Mouse (Mus musculus) midbrain, embryonic 15.5 days (tissue): Measurements from ENCODE around the gene Zbtb46. TPM values are rescaled to one million over a fixed set of nuclear protein-coding genes. Genes with fewer than 3 reads are reported as not detected.

Experiments
- ATAC-seq: fragments of 200-750 bp; cut with Nextera tagmentation; replicated peaks from 2 replicates; pipeline ENCODE4 v1.8.0; 2017; ENCODE audit warnings: moderate TSS enrichment
- H3K27ac ChIP-seq: fragments of 300-500 bp; sonication (generic); 2 replicates; pipeline ENCODE4 v1.5.1; 2015; ENCODE audit warnings: mild to moderate bottlenecking, inconsistent platforms
- H3K27me3 ChIP-seq: fragments of 300-500 bp; sonication (generic); replicated peaks from 2 replicates; pipeline ENCODE4 v1.6.1; 2015; ENCODE audit warnings: inconsistent platforms
- H3K36me3 ChIP-seq: fragments of 300-500 bp; sonication (generic); replicated peaks from 2 replicates; pipeline ENCODE4 v1.6.1; 2015; ENCODE audit warnings: inconsistent platforms
- H3K4me1 ChIP-seq: fragments of 300-500 bp; sonication (generic); 2 replicates; pipeline ENCODE4 v1.6.1; 2015; ENCODE audit warnings: inconsistent platforms
- H3K4me2 ChIP-seq: fragments of 300-500 bp; sonication (generic); 2 replicates; pipeline ENCODE4 v1.6.1; 2015; ENCODE audit warnings: inconsistent platforms, mild to moderate bottlenecking, moderate library complexity
- H3K4me3 ChIP-seq: fragments of 300-500 bp; sonication (generic); 2 replicates; pipeline ENCODE4 v1.5.1; 2015; ENCODE audit warnings: mild to moderate bottlenecking, inconsistent platforms
- H3K9ac ChIP-seq: fragments of 300-500 bp; sonication (generic); 2 replicates; pipeline ENCODE4 v1.6.1; 2015; ENCODE audit warnings: mild to moderate bottlenecking, inconsistent platforms
- H3K9me3 ChIP-seq: fragments of 300-500 bp; sonication (generic); 2 replicates; pipeline ENCODE4 v1.6.1; 2016; ENCODE audit warnings: inconsistent platforms
- WGBS: fragments of 180-500 bp; shearing (Covaris S2); methylation state at CpG from one replicate; pipeline ENCODE4 v1.1.7; 2015; ENCODE audit warnings: mixed read lengths; 5-methylcytosine and 5-hydroxymethylcytosine counted together
- polyA plus RNA-seq: library from polyadenylated mRNA; unstranded; fragments of >200 nt; fragmentation: Nextera tagmentation; extraction: Ambion mirVana; gene quantifications from 2 replicates; pipeline ENCODE4 v1.2.1, GENCODE M21; 2015

The Zbtb46 gene
- polyA plus RNA-seq, 1 experiment from 2014 or later, result 26.0 TPM

GRCm38 (mm10) chr2:181420903-181421638, 38.2 kb downstream of the Zbtb46 start:
- Histone ChIP-seq H3K27ac (no peak overlapping the region), H3K36me3 (peaks cover 12% of the 10 kb centered on the region), H3K27me3 (no peaks in the 10 kb centered on the region), H3K9ac (no peak overlapping the region), H3K4me3 (no peak overlapping the region), H3K4me1 (no peaks in the 10 kb centered on the region), H3K4me2 (no peak overlapping the region), H3K9me3 (no peaks in the 10 kb centered on the region)
- no peak for ATAC-seq
- WGBS, result 85% methylated on average over 4 of the region's 4 CpGs

- Histone ChIP-seq H3K9me3 (no peaks in the 10 kb centered on the region), H3K9ac (no peak overlapping the region), H3K36me3 (peaks cover 12% of the 10 kb centered on the region), H3K27me3 (no peaks in the 10 kb centered on the region), H3K27ac (no peak overlapping the region), H3K4me3 (no peak overlapping the region), H3K4me2 (no peak overlapping the region), H3K4me1 (no peaks in the 10 kb centered on the region)
- ATAC-seq, result no peak
- WGBS, result 79% methylated on average over 4 of the region's 4 CpGs
Measured at GRCm38 (mm10) chr2:181420426-181420825, 38.8 kb downstream of the Zbtb46 start.

DNA sequence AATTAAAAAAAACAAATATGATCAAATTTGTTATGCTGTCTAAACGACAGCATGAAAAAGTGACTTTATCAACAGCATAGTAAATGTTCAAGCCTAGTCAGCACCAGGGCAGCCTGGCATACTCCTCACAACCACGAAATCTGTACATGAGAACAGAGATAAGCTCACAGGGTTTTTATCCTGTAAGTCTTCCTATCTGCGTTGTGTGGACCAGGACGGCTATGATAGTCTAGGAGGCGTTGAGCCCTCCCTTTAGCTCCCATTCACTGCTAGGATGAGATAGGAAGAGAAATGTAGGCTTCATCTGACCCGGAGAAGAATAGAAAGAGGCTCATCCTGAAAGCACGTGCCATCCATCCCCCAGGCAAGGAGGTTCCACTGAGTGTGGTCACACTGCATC, 39.9 kb downstream of the Zbtb46 start:
- no peak for ATAC-seq

GRCm38 (mm10) chr2:181415945-181416344, 43.3 kb downstream of the Zbtb46 start:
- Histone ChIP-seq H3K9me3 (no peaks in the 10 kb centered on the region), H3K27ac (no peak overlapping the region), H3K4me3 (no peak overlapping the region), H3K9ac (no peak overlapping the region), H3K4me2 (no peak overlapping the region), H3K36me3 (no peaks in the 10 kb centered on the region), H3K4me1 (0 out of 2 replicates have a peak, but pooled peaks cover under 1% of the 10 kb centered on the region), H3K27me3 (no peaks in the 10 kb centered on the region)
- 58% methylated on average over 3 of the region's 3 CpGs for WGBS
- ATAC-seq, result no peak

More for the DNA sequence above, 39.9 kb downstream of the Zbtb46 start:
- Histone ChIP-seq H3K27ac (no peak overlapping the region), H3K9ac (no peak overlapping the region), H3K4me3 (no peak overlapping the region), H3K9me3 (no peaks in the 10 kb centered on the region), H3K36me3 (peaks cover 12% of the 10 kb centered on the region), H3K27me3 (no peaks in the 10 kb centered on the region), H3K4me2 (no peak overlapping the region), H3K4me1 (no peaks in the 10 kb centered on the region)
- 76% methylated on average over 7 of the region's 7 CpGs for WGBS

DNA sequence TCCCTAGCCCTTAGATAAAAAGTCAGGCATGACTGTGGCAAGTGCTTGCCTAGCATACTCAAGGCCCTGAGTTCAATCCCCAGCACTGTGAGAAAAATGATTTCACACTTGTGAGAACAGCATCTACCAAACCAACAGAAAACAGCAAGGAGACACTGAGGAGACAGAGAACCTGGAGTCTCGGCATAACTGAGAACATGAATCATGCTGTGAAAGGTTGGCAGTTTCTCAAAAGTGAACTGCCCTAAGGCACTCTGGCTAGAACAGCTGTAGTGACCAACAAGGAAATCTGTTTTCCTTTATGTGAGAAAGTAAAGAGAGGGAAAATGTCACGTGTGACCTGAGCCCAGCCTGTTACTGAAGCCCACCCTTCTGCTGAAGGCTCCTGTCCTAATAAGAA, 46.1 kb downstream of the Zbtb46 start:
- Histone ChIP-seq H3K4me2 (no peak overlapping the region), H3K36me3 (no peaks in the 10 kb centered on the region), H3K4me3 (no peak overlapping the region), H3K9me3 (no peaks in the 10 kb centered on the region), H3K4me1 (0 out of 2 replicates have a peak, but pooled peaks cover 3% of the 10 kb centered on the region), H3K9ac (no peak overlapping the region), H3K27ac (no peak overlapping the region), H3K27me3 (no peaks in the 10 kb centered on the region)
- ATAC-seq, result no peak
- WGBS, result 65% methylated on average over 2 of the region's 2 CpGs

- 0 out of 2 replicates have a peak, but pooled peaks cover 3% of the 10 kb centered on the region for H3K4me1 ChIP-seq
- H3K9me3 ChIP-seq, result no peaks in the 10 kb centered on the region
- peak overlapping the region; percentile 2; the same call in 1 of the 2 replicates for H3K27ac ChIP-seq
- no peak overlapping the region for H3K9ac ChIP-seq
- no peak overlapping the region for H3K4me2 ChIP-seq
- peak; percentile 37; the same call in 1 of the 2 replicates for ATAC-seq
- H3K4me3 ChIP-seq, result no peak overlapping the region
- no peaks in the 10 kb centered on the region for H3K36me3 ChIP-seq
- 31% methylated on average over 4 of the region's 4 CpGs for WGBS
- H3K27me3 ChIP-seq, result no peaks in the 10 kb centered on the region
Measured at GRCm38 (mm10) chr2:181410760-181411473, 48.3 kb downstream of the Zbtb46 start.

GRCm38 (mm10) chr2:181409643-181410042, 49.6 kb downstream of the Zbtb46 start:
- no peaks in the 10 kb centered on the region for H3K9me3 ChIP-seq
- no peak for ATAC-seq
- no peak overlapping the region for H3K4me3 ChIP-seq
- H3K27me3 ChIP-seq, result no peaks in the 10 kb centered on the region
- no peak overlapping the region for H3K4me2 ChIP-seq
- WGBS, result 87% methylated on average over 7 of the region's 7 CpGs
- no peak overlapping the region for H3K27ac ChIP-seq
- no peak overlapping the region for H3K9ac ChIP-seq
- no peaks in the 10 kb centered on the region for H3K36me3 ChIP-seq
- 0 out of 2 replicates have a peak, but pooled peaks cover 3% of the 10 kb centered on the region for H3K4me1 ChIP-seq

- WGBS, result 91% methylated on average over 3 of the region's 3 CpGs
- Histone ChIP-seq H3K9me3 (no peaks in the 10 kb centered on the region), H3K36me3 (no peaks in the 10 kb centered on the region), H3K4me2 (no peak overlapping the region), H3K9ac (no peak overlapping the region), H3K27me3 (no peaks in the 10 kb centered on the region), H3K4me3 (no peak overlapping the region), H3K4me1 (no peaks in the 10 kb centered on the region; the same call in 1 of the 2 replicates), H3K27ac (no peak overlapping the region)
- ATAC-seq, result no peak
Measured at GRCm38 (mm10) chr2:181403722-181404121, 55.5 kb downstream of the Zbtb46 start.

DNA sequence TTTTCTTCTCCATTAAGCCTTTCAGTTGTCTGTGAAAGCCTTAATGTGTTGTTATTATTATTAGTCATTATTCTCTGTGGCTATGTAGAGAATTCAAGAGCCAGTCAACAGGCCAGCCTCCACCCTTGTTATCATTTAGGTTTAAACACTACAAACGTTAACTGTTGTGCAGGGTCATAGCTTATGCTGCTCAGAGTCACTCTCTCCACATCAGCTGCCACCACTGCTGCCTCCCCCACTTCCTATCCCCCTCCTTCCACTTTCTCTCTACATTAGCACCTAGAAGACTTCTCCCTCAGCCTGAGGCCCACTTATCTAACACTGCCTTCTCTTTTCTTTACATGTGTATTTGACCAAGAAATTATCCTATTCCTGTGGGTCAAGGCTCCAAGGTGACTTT, 57.7 kb downstream of the Zbtb46 start:
- Histone ChIP-seq H3K4me3 (no peak overlapping the region), H3K36me3 (no peaks in the 10 kb centered on the region), H3K9ac (no peak overlapping the region), H3K27me3 (no peaks in the 10 kb centered on the region), H3K4me2 (no peak overlapping the region), H3K9me3 (no peaks in the 10 kb centered on the region), H3K27ac (no peak overlapping the region), H3K4me1 (no peaks in the 10 kb centered on the region; the same call in 1 of the 2 replicates)
- 18% methylated on average over 1 of the region's 1 CpGs for WGBS
- ATAC-seq, result no peak

DNA sequence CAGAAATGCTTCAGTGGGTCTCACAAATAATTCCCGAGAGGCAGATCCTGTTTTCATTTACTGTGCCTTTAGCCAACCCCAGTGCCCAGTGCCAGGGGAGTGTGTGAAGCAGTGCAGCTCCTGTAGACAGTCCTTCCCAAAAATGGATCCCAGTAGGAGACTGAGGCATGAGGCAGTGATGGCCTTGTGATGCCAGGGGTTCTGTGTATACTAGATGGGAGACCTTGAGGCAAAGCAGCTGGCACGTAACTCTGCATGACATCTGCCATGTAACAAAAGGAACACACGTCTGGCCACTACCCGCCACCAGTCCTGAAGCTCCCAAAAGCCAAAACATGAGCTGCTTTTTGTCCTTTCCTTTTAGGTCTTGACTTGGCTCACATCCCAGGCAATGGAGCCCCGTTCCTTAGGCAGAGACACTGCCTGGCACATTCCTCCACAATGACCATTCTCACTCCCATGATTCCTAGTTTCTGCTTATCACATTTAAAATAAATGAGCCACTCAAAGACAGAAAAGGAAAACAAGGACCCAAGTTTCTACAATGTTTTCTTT, 61.9 kb downstream of the Zbtb46 start:
- H3K9me3 ChIP-seq, result no peaks in the 10 kb centered on the region
- H3K27me3 ChIP-seq, result no peaks in the 10 kb centered on the region
- H3K4me2 ChIP-seq, result no peak overlapping the region
- H3K36me3 ChIP-seq, result no peaks in the 10 kb centered on the region
- H3K4me3 ChIP-seq, result no peak overlapping the region
- H3K27ac ChIP-seq, result no peak overlapping the region
- no peak for ATAC-seq
- no peak overlapping the region for H3K9ac ChIP-seq
- H3K4me1 ChIP-seq, result no peaks in the 10 kb centered on the region
- 69% methylated on average over 5 of the region's 5 CpGs for WGBS

DNA sequence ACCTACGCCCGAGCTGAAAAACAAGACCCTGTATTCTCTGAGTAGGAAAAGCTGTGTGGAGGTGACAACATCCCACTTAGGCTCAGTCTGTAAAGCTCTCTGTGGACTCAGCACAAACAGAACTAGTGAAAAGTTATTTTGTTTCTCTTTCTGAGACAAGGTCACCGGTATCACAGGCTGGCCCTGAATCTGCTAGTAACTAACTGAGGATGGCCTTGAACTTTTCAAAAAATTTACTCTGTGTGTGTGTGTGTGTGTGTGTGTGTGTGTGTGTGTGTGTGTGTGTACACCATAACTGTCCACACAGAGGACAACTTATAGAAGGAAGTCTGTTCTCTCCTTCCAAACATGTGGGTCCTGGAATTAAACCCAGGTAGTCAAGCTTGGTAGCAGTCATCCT, 65.1 kb downstream of the Zbtb46 start:
- Histone ChIP-seq H3K36me3 (peaks cover 11% of the 10 kb centered on the region; the same call in 1 of the 2 replicates), H3K27ac (no peak overlapping the region), H3K9ac (no peak overlapping the region), H3K27me3 (no peaks in the 10 kb centered on the region), H3K4me1 (no peaks in the 10 kb centered on the region), H3K4me3 (no peak overlapping the region), H3K4me2 (no peak overlapping the region), H3K9me3 (no peaks in the 10 kb centered on the region)
- no peak for ATAC-seq
- over 99% methylated on average over 3 of the region's 3 CpGs for WGBS

DNA sequence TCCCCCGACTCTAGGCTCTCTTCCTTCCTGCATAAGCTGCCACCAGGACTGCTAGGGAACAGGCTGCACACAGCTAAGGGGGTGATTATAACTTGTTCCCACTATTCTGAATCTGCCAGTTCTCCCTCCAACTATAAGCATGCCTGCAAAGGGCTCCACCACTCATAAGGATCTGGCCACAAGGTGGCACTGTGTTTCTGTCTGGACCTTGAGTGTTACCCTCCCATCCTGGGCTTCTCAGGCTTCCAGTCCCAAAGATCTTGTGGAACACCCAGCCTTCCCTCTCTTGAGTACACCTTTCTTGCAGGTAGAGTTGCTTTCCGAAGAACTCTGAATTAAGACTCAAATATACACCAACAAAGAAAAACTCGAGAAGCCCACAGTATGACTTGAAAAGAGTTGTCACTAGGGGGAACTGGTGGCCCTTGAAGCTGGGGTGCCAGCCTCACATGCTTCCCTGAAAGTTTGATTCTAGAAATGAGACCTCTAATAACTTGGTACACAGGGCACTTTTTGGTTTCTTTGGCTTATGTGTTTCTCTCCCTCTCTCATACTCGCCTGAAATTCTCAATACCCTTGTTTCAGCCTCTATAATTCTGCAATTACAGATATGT, 66.5 kb downstream of the Zbtb46 start:
- H3K27ac ChIP-seq, result no peak overlapping the region
- peak; percentile 85 for ATAC-seq
- H3K36me3 ChIP-seq, result peaks cover 11% of the 10 kb centered on the region; the same call in 1 of the 2 replicates
- H3K4me3 ChIP-seq, result no peak overlapping the region
- 34% methylated on average over 4 of the region's 4 CpGs for WGBS
- H3K9ac ChIP-seq, result no peak overlapping the region
- no peak overlapping the region for H3K4me2 ChIP-seq
- H3K27me3 ChIP-seq, result no peaks in the 10 kb centered on the region
- H3K9me3 ChIP-seq, result no peaks in the 10 kb centered on the region
- H3K4me1 ChIP-seq, result no peaks in the 10 kb centered on the region
